Mouse (Mus musculus): ENCODE results near the gene Nr5a2. TPM values are rescaled to one million over a fixed set of nuclear protein-coding genes. Genes with fewer than 3 reads are reported as not detected.

The Nr5a2 gene
- total RNA-seq, 1 experiment from 2014 or later: not detected

GRCm38 (mm10) chr1:136952609-136953311 lies 7.5 kb downstream of the Nr5a2 start:
- no peak for ATAC-seq (replicated peaks in 1 of 2; ENCODE audit: insufficient read depth in 1 of 2, low FRiP score in 2 of 2, low TSS enrichment in 1 of 2, low read depth in 1 of 2, poor library complexity in 2 of 2, severe bottlenecking in 2 of 2)

GRCm38 (mm10) chr1:136951946-136952531 lies 8.2 kb downstream of the Nr5a2 start:
- no peak for ATAC-seq (replicated peaks in 1 of 2; ENCODE audit: insufficient read depth in 1 of 2, low FRiP score in 2 of 2, low TSS enrichment in 1 of 2, low read depth in 1 of 2, poor library complexity in 2 of 2, severe bottlenecking in 2 of 2)

GRCm38 (mm10) chr1:136951155-136951650 lies 9.0 kb downstream of the Nr5a2 start:
- ATAC-seq (replicated peaks in 1 of 2; ENCODE audit: insufficient read depth in 1 of 2, low FRiP score in 2 of 2, low TSS enrichment in 1 of 2, low read depth in 1 of 2, poor library complexity in 2 of 2, severe bottlenecking in 2 of 2): no peak

GRCm38 (mm10) chr1:136949323-136949741 lies 10.9 kb downstream of the Nr5a2 start:
- no peak for ATAC-seq (replicated peaks in 1 of 2; ENCODE audit: insufficient read depth in 1 of 2, low FRiP score in 2 of 2, low TSS enrichment in 1 of 2, low read depth in 1 of 2, poor library complexity in 2 of 2, severe bottlenecking in 2 of 2)

GRCm38 (mm10) chr1:136948511-136949275 lies 11.6 kb downstream of the Nr5a2 start:
- peak; percentile 52 to 66; a peak in 3 of 4 replicates for ATAC-seq (replicated peaks in 1 of 2; ENCODE audit: insufficient read depth in 1 of 2, low FRiP score in 2 of 2, low TSS enrichment in 1 of 2, low read depth in 1 of 2, poor library complexity in 2 of 2, severe bottlenecking in 2 of 2)

GRCm38 (mm10) chr1:136948127-136948422 lies 12.2 kb downstream of the Nr5a2 start:
- no peak for ATAC-seq (replicated peaks in 1 of 2; ENCODE audit: insufficient read depth in 1 of 2, low FRiP score in 2 of 2, low TSS enrichment in 1 of 2, low read depth in 1 of 2, poor library complexity in 2 of 2, severe bottlenecking in 2 of 2)

- no peak for ATAC-seq (replicated peaks in 1 of 2; ENCODE audit: insufficient read depth in 1 of 2, low FRiP score in 2 of 2, low TSS enrichment in 1 of 2, low read depth in 1 of 2, poor library complexity in 2 of 2, severe bottlenecking in 2 of 2)
Measured at GRCm38 (mm10) chr1:136947394-136948126, 12.7 kb downstream of the Nr5a2 start.

- no peak for ATAC-seq (replicated peaks in 1 of 2; ENCODE audit: insufficient read depth in 1 of 2, low FRiP score in 2 of 2, low TSS enrichment in 1 of 2, low read depth in 1 of 2, poor library complexity in 2 of 2, severe bottlenecking in 2 of 2)
Measured at GRCm38 (mm10) chr1:136946806-136947393, 13.3 kb downstream of the Nr5a2 start.

GRCm38 (mm10) chr1:136946404-136946803 lies 13.8 kb downstream of the Nr5a2 start:
- no peak for ATAC-seq (replicated peaks in 1 of 2; ENCODE audit: insufficient read depth in 1 of 2, low FRiP score in 2 of 2, low TSS enrichment in 1 of 2, low read depth in 1 of 2, poor library complexity in 2 of 2, severe bottlenecking in 2 of 2)

- ATAC-seq (replicated peaks in 1 of 2; ENCODE audit: insufficient read depth in 1 of 2, low FRiP score in 2 of 2, low TSS enrichment in 1 of 2, low read depth in 1 of 2, poor library complexity in 2 of 2, severe bottlenecking in 2 of 2): no peak
Measured at GRCm38 (mm10) chr1:136945876-136946275, 14.4 kb downstream of the Nr5a2 start.

GRCm38 (mm10) chr1:136945426-136945825 lies 14.8 kb downstream of the Nr5a2 start:
- no peak for ATAC-seq (replicated peaks in 1 of 2; ENCODE audit: insufficient read depth in 1 of 2, low FRiP score in 2 of 2, low TSS enrichment in 1 of 2, low read depth in 1 of 2, poor library complexity in 2 of 2, severe bottlenecking in 2 of 2)

GRCm38 (mm10) chr1:136940603-136941002 lies 19.6 kb downstream of the Nr5a2 start:
- ATAC-seq (replicated peaks in 1 of 2; ENCODE audit: insufficient read depth in 1 of 2, low FRiP score in 2 of 2, low TSS enrichment in 1 of 2, low read depth in 1 of 2, poor library complexity in 2 of 2, severe bottlenecking in 2 of 2): no peak

GRCm38 (mm10) chr1:136939220-136939619 lies 21.0 kb downstream of the Nr5a2 start:
- no peak for ATAC-seq (replicated peaks in 1 of 2; ENCODE audit: insufficient read depth in 1 of 2, low FRiP score in 2 of 2, low TSS enrichment in 1 of 2, low read depth in 1 of 2, poor library complexity in 2 of 2, severe bottlenecking in 2 of 2)

- no peak for ATAC-seq (replicated peaks in 1 of 2; ENCODE audit: insufficient read depth in 1 of 2, low FRiP score in 2 of 2, low TSS enrichment in 1 of 2, low read depth in 1 of 2, poor library complexity in 2 of 2, severe bottlenecking in 2 of 2)
Measured at GRCm38 (mm10) chr1:136935960-136936324, 24.3 kb downstream of the Nr5a2 start.

- no peak for ATAC-seq (replicated peaks in 1 of 2; ENCODE audit: insufficient read depth in 1 of 2, low FRiP score in 2 of 2, low TSS enrichment in 1 of 2, low read depth in 1 of 2, poor library complexity in 2 of 2, severe bottlenecking in 2 of 2)
Measured at GRCm38 (mm10) chr1:136935316-136935959, 24.8 kb downstream of the Nr5a2 start.

- no peak for ATAC-seq (replicated peaks in 1 of 2; ENCODE audit: insufficient read depth in 1 of 2, low FRiP score in 2 of 2, low TSS enrichment in 1 of 2, low read depth in 1 of 2, poor library complexity in 2 of 2, severe bottlenecking in 2 of 2)
Measured at GRCm38 (mm10) chr1:136934051-136934450, 26.2 kb downstream of the Nr5a2 start.

GRCm38 (mm10) chr1:136931026-136931425 lies 29.2 kb downstream of the Nr5a2 start:
- ATAC-seq (replicated peaks in 1 of 2; ENCODE audit: insufficient read depth in 1 of 2, low FRiP score in 2 of 2, low TSS enrichment in 1 of 2, low read depth in 1 of 2, poor library complexity in 2 of 2, severe bottlenecking in 2 of 2): no peak

Data from hematopoietic stem cell, adult 5-6 weeks (primary cell).